Mouse (Mus musculus): ENCODE data around the gene Phospho1.

The Phospho1 gene

DNA sequence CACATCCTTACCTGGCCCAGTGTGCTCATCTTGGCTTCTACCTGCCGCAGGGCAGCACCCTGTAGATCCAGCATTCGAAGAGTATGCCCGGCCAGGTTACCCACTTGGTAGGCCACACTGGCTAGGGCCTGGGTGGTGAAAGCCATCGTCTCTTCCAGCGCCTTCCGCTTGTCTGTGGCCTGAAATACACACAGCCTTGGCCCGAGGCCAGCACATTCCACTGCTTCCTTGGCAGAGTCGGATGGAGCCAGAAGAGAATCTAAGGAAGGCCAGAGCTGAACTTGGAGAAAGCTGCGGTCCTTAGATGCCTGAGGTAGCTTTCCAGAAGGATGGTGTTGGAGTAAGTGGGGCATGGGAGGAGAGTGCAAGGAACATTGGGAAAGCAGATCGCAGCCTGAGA, 12.8 kb downstream of the Phospho1 start, which contains the start of gene Gngt2:
TSS of gene Gngt2 (plus strand) at position 158 of the 400 bp plus-strand sequence.
- CTCF ChIA-PET: interaction anchor here in 1 of 4 experiments (1.5 kb wide), 1 partner anchor 9 kb away, joined by 4 read pairs; no protein-coding TSS in a partner anchor
- POLR2A ChIA-PET: interaction anchor here in 1 of 4 experiments (0.5 to 1.5 kb wide), 3 partner anchors 19 to 239 kb away, joined by 3 to 4 read pairs (median 4); partner anchors contain the start of gene Atp5g1

- POLR2A ChIA-PET: interaction anchor here in 2 of 4 experiments (0.7 to 1.7 kb wide), 9 partner anchors 9 to 31 kb away, joined by 3 to 5 read pairs (median 4); partner anchors contain the start of gene Phospho1 (in 1 of the 2)
- CTCF ChIA-PET: interaction anchor here in 1 of 4 experiments (1.5 kb wide), 1 partner anchor 11 kb away, joined by 5 read pairs; no protein-coding TSS in a partner anchor
Measured at GRCm38 (mm10) chr11:95838598-95838997, 14.3 kb downstream of the Phospho1 start.

DNA sequence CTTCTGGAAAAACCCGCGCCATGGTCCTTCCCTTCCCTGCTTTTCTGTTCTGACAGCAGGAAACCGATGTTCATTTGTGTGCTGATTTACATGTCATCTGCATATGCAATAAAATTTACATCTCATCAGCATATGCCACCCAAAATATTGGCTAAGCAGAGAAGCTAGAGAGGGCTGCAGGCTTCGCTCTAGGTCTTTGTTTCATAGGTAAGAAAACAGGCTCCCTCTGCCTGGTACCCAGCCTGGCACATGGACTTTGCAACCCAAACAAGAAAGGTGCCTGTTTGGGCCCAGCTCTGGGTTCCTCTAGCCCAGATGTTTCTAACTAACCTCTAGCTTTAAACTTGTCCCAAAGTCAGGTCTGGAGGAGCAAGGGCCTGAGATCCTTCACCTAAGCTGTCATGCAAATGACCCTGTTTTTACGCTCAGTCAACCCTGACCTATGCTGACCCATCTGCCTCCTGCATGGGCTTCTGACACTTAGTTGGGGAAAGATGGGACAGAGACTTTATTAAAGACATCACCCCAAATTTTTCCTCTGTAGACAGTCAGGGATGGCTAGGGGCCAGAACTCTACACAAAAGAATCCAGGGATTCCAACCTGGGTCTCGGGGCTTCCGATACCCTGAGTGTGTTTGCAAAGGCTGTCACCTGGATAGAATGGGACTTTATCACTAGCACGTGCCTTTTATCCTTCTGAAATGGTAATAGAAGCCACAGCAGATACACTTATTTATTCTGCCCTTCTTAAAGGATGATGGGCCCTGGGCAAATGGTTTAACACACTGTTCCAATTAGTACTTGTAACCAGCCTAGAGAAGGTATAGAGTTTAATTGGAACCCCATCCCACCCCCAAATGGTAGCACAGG, 14.9 kb downstream of the Phospho1 start:
- POLR2A ChIA-PET: interaction anchor here in 1 of 4 experiments (0.7 to 1.7 kb wide), 7 partner anchors 10 to 248 kb away, joined by 3 to 5 read pairs (median 4); no protein-coding TSS in a partner anchor
- CTCF ChIA-PET: interaction anchor here in 1 of 4 experiments (1.5 kb wide), 1 partner anchor 12 kb away, joined by 5 read pairs; no protein-coding TSS in a partner anchor

DNA sequence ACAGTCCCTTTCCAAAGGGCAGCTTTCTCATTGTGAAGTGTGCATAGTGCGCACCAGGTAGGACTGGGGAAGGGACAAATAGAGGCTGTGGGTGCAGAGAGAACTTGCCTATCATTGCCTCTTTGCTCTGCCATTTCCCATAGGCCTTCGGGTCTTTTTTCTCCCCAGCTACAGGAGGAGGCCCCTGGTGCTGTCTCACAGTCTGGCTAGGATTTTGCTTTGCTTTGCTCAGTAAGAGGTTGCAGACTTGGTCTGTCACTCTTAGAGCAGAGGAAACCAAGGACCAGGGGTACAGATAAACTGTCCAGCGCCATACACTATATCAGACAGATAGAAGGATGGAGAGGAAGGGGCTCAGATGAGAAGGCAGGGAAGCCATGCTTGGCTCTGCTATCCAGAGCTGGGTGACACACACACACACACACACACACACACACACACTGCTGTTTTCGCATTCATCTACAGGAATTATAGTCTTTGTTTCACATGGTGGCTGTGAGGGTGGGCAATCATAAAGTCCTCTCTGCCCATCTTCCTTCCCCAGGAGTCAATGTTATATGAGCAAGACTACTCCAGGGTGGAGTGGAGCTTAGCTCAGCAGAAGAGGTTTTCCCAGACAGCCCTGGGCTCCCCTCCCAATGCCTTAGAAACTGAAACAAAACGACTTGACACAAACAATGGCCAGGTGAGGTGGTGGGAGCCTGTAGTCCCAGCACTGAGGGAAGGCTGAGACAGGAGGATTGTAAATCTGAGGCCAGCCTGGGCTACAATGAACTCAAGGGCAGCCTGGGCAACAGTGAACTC, 16.6 kb downstream of the Phospho1 start:
- CTCF ChIA-PET: interaction anchor here in 2 of 4 experiments (0.7 to 1.4 kb wide), 3 partner anchors 9 to 16 kb away, joined by 3 to 4 read pairs (median 3); no protein-coding TSS in a partner anchor
- POLR2A ChIA-PET: interaction anchor here in 3 of 4 experiments (0.9 to 2.1 kb wide), 5 partner anchors 17 to 194 kb away, joined by 3 to 10 read pairs (median 4); partner anchors contain the start of genes Snf8 (in 2 of the 3) and Phospho1 (in 1 of the 3)

- CTCF ChIA-PET: interaction anchor here in 2 of 4 experiments (0.7 to 1.4 kb wide), 3 partner anchors 10 to 17 kb away, joined by 3 to 4 read pairs (median 3); no protein-coding TSS in a partner anchor
- POLR2A ChIA-PET: interaction anchor here (0.6 to 2.5 kb wide), 13 partner anchors 8 to 193 kb away, joined by 3 to 10 read pairs (median 6); partner anchors contain the start of genes Phospho1 (in 2 of the 4) and Snf8 (in 2 of the 4)
Measured at GRCm38 (mm10) chr11:95841498-95841830, 17.2 kb downstream of the Phospho1 start.

GRCm38 (mm10) chr11:95842074-95842681, 17.9 kb downstream of the Phospho1 start, which contains the start of gene Abi3:
TSS of gene Abi3 (minus strand) at chr11:95842476.
- ChIA-PET POLR2A (interaction anchor here (0.6 to 2.5 kb wide), 23 partner anchors 9 to 713 kb away, joined by 3 to 10 read pairs (median 4); partner anchors contain the start of genes Phospho1 (in 2 of the 4) and Snf8 (in 2 of the 4)), CTCF (interaction anchor here (0.6 to 1.2 kb wide), 8 partner anchors 10 to 345 kb away, joined by 3 to 9 read pairs (median 4); no protein-coding TSS in a partner anchor)

- CTCF ChIA-PET: interaction anchor here in 3 of 4 experiments (0.6 to 1.1 kb wide), 9 partner anchors 9 to 322 kb away, joined by 3 to 5 read pairs (median 3); no protein-coding TSS in a partner anchor
- POLR2A ChIA-PET: interaction anchor here (0.6 to 2.5 kb wide), 21 partner anchors 8 to 192 kb away, joined by 3 to 11 read pairs (median 4); partner anchors contain the start of genes Phospho1 (in 2 of the 4) and Snf8 (in 1 of the 4)
Measured at GRCm38 (mm10) chr11:95842953-95843352, 18.7 kb downstream of the Phospho1 start.

DNA sequence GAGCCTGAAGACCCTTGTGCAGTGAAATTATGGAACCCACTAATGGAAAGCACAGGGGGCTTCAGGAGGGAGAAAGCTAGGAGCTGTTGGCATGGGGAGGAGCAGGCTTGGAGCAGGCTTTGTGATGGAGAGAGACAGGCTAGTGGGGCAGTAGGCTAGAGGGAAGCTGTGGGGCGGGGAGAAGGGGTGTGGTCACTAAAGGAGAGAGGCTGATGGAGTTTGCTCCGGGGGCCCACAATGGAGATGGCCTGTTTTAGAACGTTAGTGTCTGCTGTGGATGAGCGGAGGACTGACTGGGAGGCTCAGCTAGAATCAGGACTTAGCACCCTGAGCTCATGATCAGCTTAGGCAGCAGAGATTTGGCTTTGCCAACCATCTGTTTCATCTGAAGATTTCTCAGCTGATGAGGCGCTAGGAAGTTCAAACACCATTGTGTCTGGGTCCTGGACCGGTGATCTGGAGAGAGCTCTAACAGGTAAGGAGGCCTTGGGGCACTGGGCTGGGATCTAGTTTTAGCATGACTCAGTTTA, 19.2 kb downstream of the Phospho1 start:
- CTCF ChIA-PET: interaction anchor here in 3 of 4 experiments (0.5 to 1.1 kb wide), 7 partner anchors 9 to 73 kb away, joined by 3 to 5 read pairs (median 3); no protein-coding TSS in a partner anchor
- POLR2A ChIA-PET: interaction anchor here in 3 of 4 experiments (0.7 to 2.5 kb wide), 12 partner anchors 9 to 118 kb away, joined by 3 to 11 read pairs (median 4); partner anchors contain the start of gene Phospho1 (in 1 of the 3)

GRCm38 (mm10) chr11:95844935-95845334, 20.6 kb downstream of the Phospho1 start:
- ChIA-PET CTCF (interaction anchor here in 2 of 4 experiments (0.5 to 1.4 kb wide), 4 partner anchors 17 to 468 kb away, joined by 3 to 4 read pairs (median 4); no protein-coding TSS in a partner anchor), POLR2A (interaction anchor here in 2 of 4 experiments (0.7 to 2.4 kb wide), 8 partner anchors 10 to 275 kb away, joined by 3 to 11 read pairs (median 4); no protein-coding TSS in a partner anchor)

- POLR2A ChIA-PET: interaction anchor here in 3 of 4 experiments (0.6 to 1.5 kb wide), 4 partner anchors 12 to 228 kb away, joined by 3 to 4 read pairs (median 3); no protein-coding TSS in a partner anchor
- CTCF ChIA-PET: no interaction called here
Measured at GRCm38 (mm10) chr11:95850898-95851297, 26.6 kb downstream of the Phospho1 start.

- ChIA-PET CTCF (interaction anchor here (0.6 to 1.9 kb wide), 10 partner anchors 11 to 49 kb away, joined by 3 to 7 read pairs (median 3); no protein-coding TSS in a partner anchor), POLR2A (interaction anchor here in 2 of 4 experiments (0.8 to 2.5 kb wide), 10 partner anchors 10 to 732 kb away, joined by 3 to 7 read pairs (median 4); partner anchors contain the start of gene Abi3 (in 2 of the 2))
Measured at GRCm38 (mm10) chr11:95853684-95854083, 29.4 kb downstream of the Phospho1 start.

GRCm38 (mm10) chr11:95857306-95857705, 33.0 kb downstream of the Phospho1 start:
- ChIA-PET CTCF (interaction anchor here in 3 of 4 experiments (0.6 to 0.8 kb wide), 5 partner anchors 335 to 857 kb away, joined by 3 to 11 read pairs (median 4); no protein-coding TSS in a partner anchor), POLR2A (interaction anchor here in 3 of 4 experiments (0.6 to 3.1 kb wide), 17 partner anchors 9 to 257 kb away, joined by 3 to 16 read pairs (median 4); partner anchors contain the start of genes Atp5g1 (in 1 of the 3) and Phb (in 1 of the 3))

- CTCF ChIA-PET: interaction anchor here in 3 of 4 experiments (0.6 to 0.8 kb wide), 4 partner anchors 336 to 856 kb away, joined by 3 to 11 read pairs (median 4); no protein-coding TSS in a partner anchor
- POLR2A ChIA-PET: interaction anchor here in 3 of 4 experiments (0.6 to 3.1 kb wide), 19 partner anchors 8 to 257 kb away, joined by 3 to 16 read pairs (median 4); partner anchors contain the start of genes Abi3 (in 1 of the 3), Atp5g1 (in 1 of the 3), Phb (in 1 of the 3) and Snf8 (in 1 of the 3)
Measured at GRCm38 (mm10) chr11:95857716-95858527, 33.6 kb downstream of the Phospho1 start.

DNA sequence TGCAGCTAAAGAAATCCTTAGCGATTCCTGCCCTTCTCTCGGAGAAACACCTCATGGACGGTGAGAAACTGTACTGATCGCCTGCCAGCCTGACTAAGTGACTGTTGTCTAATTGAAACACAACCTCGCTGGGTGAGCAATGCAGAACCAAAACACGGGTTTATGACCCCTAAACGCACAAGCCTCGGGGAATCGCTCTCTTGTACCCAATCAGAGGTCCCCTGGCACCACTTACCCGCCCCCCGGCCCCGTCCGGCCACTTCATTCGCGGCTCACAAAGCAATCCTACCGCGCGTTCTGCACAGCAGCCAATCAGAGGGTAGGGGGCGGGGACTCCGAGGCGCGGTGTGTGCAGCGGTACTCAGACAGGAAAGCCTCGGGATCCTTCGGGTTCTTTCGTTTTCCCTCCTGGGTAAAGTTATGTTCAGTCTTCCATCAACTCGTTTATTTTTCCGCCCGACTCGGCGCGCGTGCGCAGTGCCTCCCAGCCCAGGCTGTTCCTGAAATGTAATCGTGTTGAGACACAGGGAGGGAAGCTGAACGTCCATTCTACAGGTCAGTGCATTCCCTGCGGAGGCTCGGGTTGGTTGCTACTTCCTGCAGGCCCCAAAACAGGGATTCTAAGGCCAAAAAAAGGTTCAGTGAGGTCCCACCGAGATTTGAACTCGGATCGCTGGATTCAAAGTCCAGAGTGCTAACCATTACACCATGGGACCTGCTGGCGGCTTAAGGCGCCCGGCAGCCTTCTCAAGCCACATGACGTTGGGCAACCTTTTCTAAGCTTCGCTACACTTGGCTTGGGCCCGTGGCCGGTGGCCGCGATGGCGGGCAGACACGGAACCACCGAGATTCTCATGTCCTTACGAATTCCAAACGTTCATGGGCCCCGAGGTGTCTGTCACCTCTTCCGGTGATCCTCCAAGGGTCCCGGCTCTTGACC, 34.5 kb downstream of the Phospho1 start:
- POLR2A ChIA-PET: interaction anchor here in 2 of 4 experiments (0.6 to 3.1 kb wide), 15 partner anchors 9 to 217 kb away, joined by 3 to 16 read pairs (median 4); partner anchors contain the start of genes Abi3 (in 1 of the 2), Atp5g1 (in 1 of the 2), B4galnt2 (in 1 of the 2) and Snf8 (in 1 of the 2)
- CTCF ChIA-PET: interaction anchor here in 2 of 4 experiments (0.6 to 0.9 kb wide), 2 partner anchors 31 to 1807 kb away, joined by 3 to 4 read pairs; no protein-coding TSS in a partner anchor

All from embryonic stem cell, embryonic (primary cell).